Mouse (Mus musculus): ENCODE measurements around the gene Rab11fip3.

Gene Rab11fip3

GRCm38 (mm10) chr17:25992274-25992673 is 77.1 kb downstream of the Rab11fip3 start:
- DNase-seq (ENCODE audit: low read depth), result no peak

- no peak for DNase-seq (ENCODE audit: low read depth)
Observed at GRCm38 (mm10) chr17:25990331-25990730, 79.0 kb downstream of the Rab11fip3 start.

DNA sequence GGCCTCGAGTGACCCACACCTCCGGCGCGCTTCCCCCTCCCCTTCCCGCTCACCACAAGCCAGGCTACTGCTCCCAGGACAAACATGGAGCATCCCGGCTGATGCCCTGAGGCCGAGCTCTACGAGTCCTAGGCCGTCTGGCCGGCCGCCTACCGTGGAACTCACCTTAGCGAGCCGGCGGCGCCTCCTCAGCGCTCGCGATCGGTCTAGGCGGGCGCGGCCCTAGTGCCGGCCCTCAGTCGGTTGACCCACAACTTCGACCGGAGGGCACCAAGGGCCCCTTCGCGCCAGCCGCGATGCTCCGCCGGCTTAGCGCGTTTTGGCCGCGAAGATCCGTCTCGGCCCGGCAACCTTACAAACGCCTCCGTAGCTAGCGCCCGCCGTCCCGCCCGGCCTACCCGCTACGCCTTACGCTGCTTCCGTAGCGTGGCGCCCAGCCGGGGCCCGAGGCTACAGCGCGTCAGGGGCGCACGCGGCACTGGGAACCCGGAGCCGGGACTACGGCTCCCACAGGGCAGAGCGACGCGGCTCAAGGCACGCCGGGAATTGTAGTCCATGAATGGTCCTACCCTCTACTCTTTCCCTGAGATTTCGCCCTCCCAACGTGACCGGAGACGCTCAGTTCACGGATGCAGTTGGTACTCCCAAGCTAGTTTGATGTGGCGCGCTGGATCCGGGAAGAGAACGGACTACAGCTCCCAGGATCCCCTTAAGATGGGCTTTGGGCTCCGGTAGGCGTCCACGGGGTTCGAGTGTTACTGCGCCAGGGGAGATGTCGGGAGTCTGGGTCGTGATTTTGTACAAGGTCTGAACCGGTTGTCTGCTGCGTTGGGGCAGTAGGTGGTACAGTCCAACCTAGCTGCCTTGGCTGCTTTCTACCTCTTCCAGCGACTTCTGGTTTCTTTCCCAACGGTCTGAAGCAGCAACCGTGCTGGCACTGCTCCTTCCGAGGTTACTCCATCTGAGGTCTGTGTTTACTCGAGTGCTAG is 83.8 kb downstream of the Rab11fip3 start, which contains the start of gene Capn15:
Gene Capn15 (minus strand): TSS at position 491 of the 989 bp plus-strand sequence.
- DNase-seq (ENCODE audit: low read depth), result peak; percentile 93

DNA sequence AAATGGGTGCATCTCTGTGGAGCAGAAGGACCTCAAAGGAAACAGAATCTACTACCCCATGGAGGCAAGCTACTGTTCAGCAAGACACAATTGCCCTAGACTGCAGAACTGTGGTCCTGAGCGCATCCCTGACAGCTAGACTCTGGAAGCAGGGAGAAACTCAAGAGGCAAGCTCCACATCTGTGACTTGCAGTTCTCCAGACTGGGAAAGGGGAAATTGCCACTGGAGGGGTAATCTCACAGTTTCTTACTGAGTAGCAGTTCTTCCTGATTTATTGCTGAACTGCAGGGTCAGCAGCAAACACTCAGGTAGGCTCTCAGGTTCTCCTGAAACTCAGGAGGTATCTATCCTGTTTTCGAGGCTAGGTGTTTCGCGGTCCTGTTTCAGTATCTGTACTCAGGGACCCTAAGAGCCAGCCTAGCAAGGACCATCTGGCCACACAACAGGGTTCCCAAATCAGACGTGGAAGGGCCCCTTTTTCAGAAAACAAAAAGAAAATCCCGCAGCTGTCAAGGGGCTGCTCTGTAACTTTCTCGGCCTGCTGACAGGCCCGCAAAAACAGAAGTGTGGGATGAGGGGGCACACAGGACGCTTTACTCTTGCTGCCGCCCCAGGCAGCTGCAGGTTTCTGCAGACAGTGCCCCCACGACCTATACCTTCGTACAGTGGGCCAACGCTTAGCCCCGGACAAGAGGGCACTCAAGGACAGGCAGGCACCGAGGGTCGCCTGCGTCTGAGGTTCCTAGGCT is 84.6 kb downstream of the Rab11fip3 start:
- DNase-seq (ENCODE audit: low read depth), result peak; percentile 33

DNA sequence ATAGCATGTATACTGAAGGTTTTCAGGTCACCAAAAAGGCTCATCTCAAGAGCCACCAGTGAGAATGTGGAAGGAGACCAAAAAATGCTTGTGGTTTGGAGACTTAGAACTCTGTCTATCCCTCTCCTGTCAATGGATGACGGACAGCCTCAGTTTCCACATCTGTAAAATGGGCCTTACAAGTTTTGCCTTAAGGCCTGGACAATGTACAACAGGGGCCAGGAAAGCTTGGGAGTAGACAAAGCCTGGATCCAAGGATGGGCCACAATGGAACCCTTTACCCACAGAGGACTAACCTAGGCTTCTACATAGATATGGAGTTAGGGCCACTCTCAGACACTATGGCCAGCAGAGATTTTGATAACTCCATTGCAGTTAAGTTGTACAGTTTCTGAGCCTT is 85.3 kb downstream of the Rab11fip3 start:
- DNase-seq (ENCODE audit: low read depth), result no peak

DNA sequence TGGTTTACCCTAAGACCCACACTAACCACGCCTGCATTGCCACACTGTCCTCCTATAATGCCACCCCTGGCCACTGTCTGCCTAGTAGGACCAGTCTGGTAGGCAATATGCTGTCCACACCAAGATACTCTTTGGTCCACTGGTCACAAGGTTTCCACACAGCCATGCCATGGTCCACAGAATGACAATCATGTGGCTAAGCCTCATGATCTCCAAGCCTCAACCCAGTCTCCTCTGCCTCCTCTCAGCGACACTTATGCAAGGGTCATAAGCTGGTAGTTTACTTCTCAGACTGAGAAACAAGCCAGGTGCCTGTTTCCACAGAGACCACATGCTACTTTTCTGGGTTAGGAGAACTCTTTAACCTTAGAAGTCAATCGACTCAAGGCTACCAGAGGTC is 86.4 kb downstream of the Rab11fip3 start:
- no peak for DNase-seq (ENCODE audit: low read depth)

- no peak for DNase-seq (ENCODE audit: low read depth)
Observed at GRCm38 (mm10) chr17:25980854-25981253, 88.5 kb downstream of the Rab11fip3 start.

DNA sequence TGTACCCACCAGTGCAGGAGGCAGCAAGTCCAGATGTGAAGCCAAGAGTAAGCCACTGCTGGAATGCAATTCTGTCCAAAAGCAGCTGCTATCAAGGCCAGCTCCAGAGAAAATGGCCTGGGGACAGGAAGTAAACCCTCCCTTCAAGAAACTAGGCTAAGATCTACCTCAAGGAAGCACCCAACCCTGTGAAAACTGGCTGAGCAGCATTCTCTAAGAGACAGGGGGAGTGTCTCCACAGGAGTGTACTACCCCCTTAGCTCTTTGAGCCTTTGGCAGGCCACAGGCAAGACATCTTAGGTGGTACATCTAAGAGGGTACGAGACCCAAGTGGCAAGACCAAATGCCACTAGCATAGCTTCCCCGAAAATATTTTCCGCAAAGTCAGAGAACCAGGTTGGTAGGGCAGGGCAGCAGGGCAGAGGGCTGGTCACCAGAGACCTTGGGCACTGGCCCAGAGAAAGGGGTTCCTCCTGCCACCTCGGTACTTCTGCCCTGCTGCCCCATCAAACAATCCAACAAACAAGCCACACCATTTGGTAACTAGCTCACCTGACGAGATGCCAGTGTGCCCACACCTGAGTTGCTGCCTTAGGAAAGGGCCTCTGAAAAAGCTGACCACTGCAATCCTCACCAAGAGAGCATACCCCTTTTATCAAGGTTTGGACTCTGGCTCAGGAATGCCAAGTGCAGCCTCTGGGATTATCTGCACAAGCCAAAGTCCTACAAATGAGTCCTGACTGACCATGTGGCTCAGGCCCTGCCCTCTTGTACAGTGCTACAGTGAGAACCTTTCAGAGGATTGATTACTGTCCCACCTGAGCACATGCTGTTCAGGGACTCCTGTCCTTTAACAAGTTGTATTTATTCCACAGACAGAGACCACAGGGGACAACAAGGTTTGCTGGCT is 89.3 kb downstream of the Rab11fip3 start:
- no peak for DNase-seq (ENCODE audit: low read depth)

- peak; percentile 69 for DNase-seq (ENCODE audit: low read depth)
Observed at GRCm38 (mm10) chr17:25970954-25971707, 98.2 kb downstream of the Rab11fip3 start.

DNA sequence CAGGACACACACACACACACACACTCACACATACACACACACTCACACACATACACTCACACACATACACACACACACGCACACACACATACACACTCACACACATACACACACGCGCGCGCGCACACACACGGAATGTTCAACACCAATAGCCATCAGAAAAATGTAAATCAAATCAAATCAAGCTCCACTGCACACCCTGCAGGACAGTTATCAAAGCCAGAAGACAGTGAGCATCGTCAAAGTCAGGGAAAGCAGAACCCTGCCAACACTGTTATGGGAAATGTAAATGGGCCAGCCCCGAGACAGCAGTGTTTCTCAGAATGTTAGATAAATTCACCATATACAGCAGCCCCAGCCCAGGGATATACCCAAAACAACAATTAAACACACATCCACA is 98.9 kb downstream of the Rab11fip3 start:
- peak; percentile 64 for DNase-seq (ENCODE audit: low read depth)

- DNase-seq (ENCODE audit: low read depth), result no peak
Observed at GRCm38 (mm10) chr17:25968176-25968575, 101.2 kb downstream of the Rab11fip3 start.

DNA sequence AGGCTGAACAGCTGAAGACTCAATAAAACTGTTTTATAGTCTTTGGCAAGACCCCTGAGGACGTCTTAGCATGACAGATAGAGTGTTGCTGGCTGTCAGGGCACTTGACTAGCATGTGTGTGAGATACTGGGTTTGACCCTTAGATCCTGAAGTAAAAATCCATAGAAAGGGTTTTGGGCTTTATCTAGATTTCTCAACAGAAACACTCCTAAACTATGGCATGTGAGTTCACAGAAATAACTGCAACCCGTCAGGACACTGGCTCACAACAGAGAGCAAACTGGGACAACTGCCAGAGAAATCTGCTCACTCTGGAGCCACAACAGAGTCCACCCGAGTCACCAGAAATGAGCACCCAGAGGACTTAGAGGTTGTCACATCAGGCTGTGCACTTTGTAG is 101.7 kb downstream of the Rab11fip3 start:
- DNase-seq (ENCODE audit: low read depth), result no peak

GRCm38 (mm10) chr17:25964271-25964670 is 105.1 kb downstream of the Rab11fip3 start:
- no peak for DNase-seq (ENCODE audit: low read depth)

GRCm38 (mm10) chr17:25962413-25962905 is 106.9 kb downstream of the Rab11fip3 start:
- no peak for DNase-seq (ENCODE audit: low read depth)

GRCm38 (mm10) chr17:25961566-25961965 is 107.8 kb downstream of the Rab11fip3 start:
- no peak for DNase-seq (ENCODE audit: low read depth)

DNA sequence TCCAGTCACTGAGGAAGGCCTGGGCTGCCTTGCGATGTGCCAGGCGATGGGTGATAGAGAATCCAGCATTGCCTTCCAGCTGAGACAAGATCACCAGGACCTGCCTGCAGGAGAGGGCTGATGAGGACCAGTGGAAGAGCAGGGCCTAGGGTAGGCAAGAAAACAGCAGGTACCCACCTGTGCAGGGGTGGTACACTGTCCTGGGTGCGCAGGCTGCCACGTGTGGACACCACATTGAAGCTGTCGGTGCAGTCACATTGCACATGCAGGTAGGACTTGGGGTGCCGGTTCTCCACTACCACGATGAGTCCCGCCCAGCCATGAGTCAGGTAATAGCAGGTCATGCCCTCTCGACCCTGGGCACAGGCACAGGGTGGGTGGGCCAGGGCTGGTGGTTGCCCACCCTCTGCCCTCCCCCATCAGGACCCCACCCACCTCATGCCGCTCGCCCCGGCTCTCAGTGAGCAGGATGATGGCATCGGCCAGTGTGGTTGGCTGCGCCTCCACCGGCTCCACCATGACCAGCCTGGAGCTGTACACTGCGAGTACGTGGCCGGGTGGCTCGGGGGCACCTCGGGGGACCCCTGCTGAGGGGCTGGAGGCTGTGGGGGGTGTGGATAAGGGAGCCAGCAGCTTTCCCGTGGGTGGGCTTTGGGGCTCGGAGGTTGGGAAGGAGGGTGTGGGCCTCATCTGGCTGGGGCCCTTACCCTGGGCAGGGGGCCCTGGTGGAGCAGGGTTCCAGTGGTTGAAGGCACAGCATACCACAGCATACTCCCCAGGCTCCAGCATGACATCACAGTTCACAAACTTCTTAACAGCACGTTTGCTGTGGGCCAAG is 109.5 kb downstream of the Rab11fip3 start:
- DNase-seq (ENCODE audit: low read depth), result no peak

DNA sequence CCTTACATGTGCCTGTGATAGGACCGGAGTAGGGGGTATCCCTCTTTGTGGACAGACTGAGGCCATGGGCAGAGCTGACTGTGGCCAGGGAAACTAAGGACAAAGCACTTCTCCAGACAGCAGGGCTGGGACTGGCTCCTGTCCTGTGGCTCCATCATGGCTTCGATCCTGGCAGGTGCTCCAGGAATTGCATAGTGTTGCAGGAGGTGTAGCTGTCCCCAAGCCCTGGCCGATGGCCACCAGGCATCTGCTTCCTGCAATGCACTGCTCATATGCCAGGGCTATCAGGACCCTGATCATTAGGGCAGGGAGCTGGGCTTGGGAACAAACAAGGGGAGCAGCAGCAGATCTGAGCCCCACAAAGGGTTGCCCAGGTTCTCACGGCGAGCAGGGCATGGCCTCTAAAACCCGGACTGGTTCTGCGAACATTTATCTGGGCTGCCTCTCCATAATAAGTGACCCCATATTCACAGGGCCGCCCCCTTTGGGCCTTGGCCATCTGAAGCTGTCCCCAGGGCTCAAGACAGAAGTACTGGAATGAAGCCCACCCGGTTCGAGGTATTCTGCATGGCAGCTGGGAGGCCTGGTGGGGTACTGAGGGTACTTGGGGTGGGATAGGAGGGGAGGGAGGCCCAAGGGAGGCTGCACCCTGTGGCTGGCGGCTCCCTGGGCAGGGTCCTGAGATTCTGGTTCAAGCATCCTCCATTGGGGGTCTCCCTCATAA is 110.4 kb downstream of the Rab11fip3 start:
- no peak for DNase-seq (ENCODE audit: low read depth)

- no peak for DNase-seq (ENCODE audit: low read depth)
Observed at GRCm38 (mm10) chr17:25957586-25958051, 111.7 kb downstream of the Rab11fip3 start.

GRCm38 (mm10) chr17:25956631-25957030 is 112.7 kb downstream of the Rab11fip3 start:
- no peak for DNase-seq (ENCODE audit: low read depth)
